Mouse (Mus musculus) MEL (cell line): ENCODE results near the gene Slc18a3. TPM values are rescaled to one million over a fixed set of nuclear protein-coding genes. Genes with fewer than 3 reads are reported as not detected.

Source experiments
- DNase-seq: peaks from one replicate; pipeline ENCODE4 v3.0.0; 2011; ENCODE audit warnings: low read depth, low spot score
- H3K27ac ChIP-seq: 2 replicates; pipeline ENCODE4 v1.5.1; 2012; ENCODE audit warnings: low read depth, mild to moderate bottlenecking, control low read depth, low read length, moderate library complexity; ENCODE audit not compliant: control insufficient read depth
- H3K27me3 ChIP-seq, 2 experiments: fragments of 150-350 bp in 1 of 2; sonication (generic) in 1 of 2; 2 replicates each; pipeline ENCODE4 v1.6.1; 2012; ENCODE audit warnings: low read length in 2 of 2, mild to moderate bottlenecking in 2 of 2, improper control_type of control experiment in 1 of 2, moderate library complexity in 1 of 2; ENCODE audit not compliant: insufficient read depth in 2 of 2, control insufficient read depth in 1 of 2
- H3K36me3 ChIP-seq, 2 experiments: 2 replicates each; pipeline ENCODE4 v1.6.1; 2012 to 2014; ENCODE audit warnings: low read length in 2 of 2, improper control_type of control experiment in 1 of 2, inconsistent platforms in 1 of 2, mild to moderate bottlenecking in 1 of 2; ENCODE audit not compliant: insufficient read depth in 2 of 2, control insufficient read depth in 1 of 2
- H3K4me1 ChIP-seq, 2 experiments: fragments of 150-350 bp in 1 of 2; sonication (generic) in 1 of 2; 2 replicates each; pipeline ENCODE4 v1.6.1; 2012; ENCODE audit warnings: low read length in 2 of 2, improper control_type of control experiment in 1 of 2, mild to moderate bottlenecking in 1 of 2; ENCODE audit not compliant: insufficient read depth in 2 of 2, control insufficient read depth in 1 of 2
- H3K4me3 ChIP-seq, 2 experiments: fragments of 150-350 bp in 1 of 2; sonication (generic) in 1 of 2; 2 replicates each; pipeline ENCODE4 v1.5.1; 2012; ENCODE audit warnings: low read depth in 2 of 2, low read length in 2 of 2, mild to moderate bottlenecking in 2 of 2, moderate library complexity in 2 of 2, control low read depth in 1 of 2, improper control_type of control experiment in 1 of 2; ENCODE audit not compliant: control insufficient read depth in 1 of 2, insufficient read depth in 1 of 2
- H3K79me2 ChIP-seq: 2 replicates; pipeline ENCODE4 v1.6.1; 2012; ENCODE audit warnings: mild to moderate bottlenecking, low read length, moderate library complexity; ENCODE audit not compliant: control insufficient read depth, poor library complexity, insufficient read depth
- H3K9ac ChIP-seq: 2 replicates; pipeline ENCODE4 v1.6.1; 2012; ENCODE audit warnings: low read depth, mild to moderate bottlenecking, control low read depth, low read length, moderate library complexity; ENCODE audit not compliant: control insufficient read depth, poor library complexity, severe bottlenecking
- H3K9me3 ChIP-seq: fragments of 150-350 bp; sonication (generic); replicated peaks from 2 replicates; pipeline ENCODE4 v1.6.1; 2012; ENCODE audit warnings: mild to moderate bottlenecking, low read length, improper control_type of control experiment, moderate library complexity; ENCODE audit not compliant: insufficient read depth
- CHD1 ChIP-seq: IDR thresholded peaks from 2 replicates; pipeline ENCODE4 v1.6.1; 2012; ENCODE audit warnings: low read depth, mild to moderate bottlenecking, inconsistent platforms, low read length, improper control_type of control experiment
- E2F4 ChIP-seq: IDR thresholded peaks from 2 replicates; pipeline ENCODE4 v1.6.1; 2011; ENCODE audit warnings: low read depth, low read length, improper control_type of control experiment, borderline replicate concordance
- ELF1 ChIP-seq: IDR thresholded peaks from 2 replicates; pipeline ENCODE4 v1.6.1; 2014; ENCODE audit warnings: low read depth, mild to moderate bottlenecking, inconsistent platforms, low read length, improper control_type of control experiment, moderate library complexity
- EP300 ChIP-seq, 2 experiments: IDR thresholded peaks; 2 replicates each; pipeline ENCODE4 v1.6.1; 2011; ENCODE audit warnings: improper control_type of control experiment in 2 of 2, low read length in 2 of 2, low read depth in 1 of 2, mild to moderate bottlenecking in 1 of 2
- ETS1 ChIP-seq: IDR thresholded peaks from 2 replicates; pipeline ENCODE4 v1.6.1; 2012; ENCODE audit warnings: low read depth, mild to moderate bottlenecking, inconsistent platforms, low read length, improper control_type of control experiment, moderate library complexity
- GATA1 ChIP-seq: IDR thresholded peaks from 2 replicates; pipeline ENCODE4 v1.6.1; 2011; ENCODE audit warnings: low read depth, low read length, improper control_type of control experiment
- HCFC1 ChIP-seq: IDR thresholded peaks from 2 replicates; pipeline ENCODE4 v1.6.1; 2012; ENCODE audit warnings: low read depth, mild to moderate bottlenecking, inconsistent platforms, low read length, improper control_type of control experiment, moderate library complexity
- MAX ChIP-seq: IDR thresholded peaks from 2 replicates; pipeline ENCODE4 v1.6.1; 2011; ENCODE audit warnings: low read length, improper control_type of control experiment
- MYB ChIP-seq: IDR thresholded peaks from 2 replicates; pipeline ENCODE4 v1.6.1; 2011; ENCODE audit warnings: mild to moderate bottlenecking, low read depth, low read length, improper control_type of control experiment
- MYC ChIP-seq: IDR thresholded peaks from 2 replicates; pipeline ENCODE4 v1.6.1; 2011; ENCODE audit warnings: low read depth, mild to moderate bottlenecking, low read length, improper control_type of control experiment, moderate library complexity
- RCOR1 ChIP-seq: IDR thresholded peaks from 2 replicates; pipeline ENCODE4 v1.6.1; 2012; ENCODE audit warnings: low read depth, mild to moderate bottlenecking, inconsistent platforms, low read length, improper control_type of control experiment
- TAL1 ChIP-seq: IDR thresholded peaks from 2 replicates; pipeline ENCODE4 v1.6.1; 2012; ENCODE audit warnings: mild to moderate bottlenecking, inconsistent platforms, low read length, moderate library complexity, mixed read lengths
- USF2 ChIP-seq, 2 experiments: IDR thresholded peaks; 2 replicates each; pipeline ENCODE4 v1.6.1; 2011 to 2012; ENCODE audit warnings: improper control_type of control experiment in 2 of 2, low read length in 2 of 2, borderline replicate concordance in 1 of 2, inconsistent platforms in 1 of 2, low read depth in 1 of 2, mild to moderate bottlenecking in 1 of 2; ENCODE audit not compliant: insufficient read depth in 1 of 2
- ZKSCAN1 ChIP-seq: IDR thresholded peaks from 2 replicates; pipeline ENCODE4 v1.6.1; 2012; ENCODE audit warnings: low read depth, mild to moderate bottlenecking, inconsistent platforms, low read length, improper control_type of control experiment, moderate library complexity
- ZNF384 ChIP-seq: IDR thresholded peaks from 2 replicates; pipeline ENCODE4 v1.6.1; 2012; ENCODE audit warnings: low read depth, mild to moderate bottlenecking, inconsistent platforms, low read length, improper control_type of control experiment
- polyA plus RNA-seq, 2 experiments: library from polyadenylated mRNA; stranded (reverse) in 1 of 2; unstranded in 1 of 2; fragments of >175 nt in 1 of 2; fragments of >200 nt in 1 of 2; gene quantifications; 2 replicates each; pipeline versions ENCODE4 v1.2.1 to v1.2.4; 2012; ENCODE audit warnings: low replicate concordance in 2 of 2, low read depth in 1 of 2; ENCODE audit not compliant: insufficient read length in 2 of 2, insufficient read depth in 1 of 2, missing spikeins in 1 of 2
- total RNA-seq: library from RNA; depleted of rRNA; stranded (reverse); fragments of 300-350 nt; gene quantifications from 2 replicates; pipeline ENCODE4 v1.2.3, GENCODE M21; 2012

Gene Slc18a3
- total and polyA plus RNA-seq, 3 experiments, result not detected

DNA sequence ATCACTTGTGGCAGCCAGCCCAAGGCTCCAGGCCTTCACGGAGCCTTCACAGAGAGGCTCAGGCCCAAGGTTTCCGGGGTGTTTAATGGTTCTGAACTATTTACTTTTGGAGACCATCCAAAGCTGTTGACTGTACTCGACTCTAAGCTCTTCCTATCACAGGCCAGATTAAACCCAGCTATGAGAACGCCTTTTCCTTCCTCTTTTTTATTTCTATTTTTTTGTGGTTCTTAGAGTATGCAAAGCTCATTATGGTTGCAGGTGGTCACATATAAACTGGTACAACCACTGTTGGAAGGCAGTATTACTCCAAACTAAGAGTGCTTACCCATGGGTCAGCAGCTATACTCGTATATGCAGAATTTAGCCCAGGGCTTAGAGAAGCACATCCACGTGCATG is 17.7 kb downstream of the Slc18a3 start:
- H3K27me3 ChIP-seq, result no peaks in the 10 kb centered on the region; a peak in 2 of 4 replicates
- H3K9me3 ChIP-seq, result no peaks in the 10 kb centered on the region
- peaks cover 0 to 8% of the 10 kb centered on the region in 2 experiments; a peak in 2 of 4 replicates for H3K36me3 ChIP-seq
- H3K9ac ChIP-seq, result no peak overlapping the region
- no peaks in the 10 kb centered on the region for H3K79me2 ChIP-seq
- H3K4me3 ChIP-seq, result no peak overlapping the region
- H3K27ac ChIP-seq, result peak overlapping the region; percentile 48; the same call in 1 of the 2 replicates
- DNase-seq, result peak; percentile 79
- peaks cover 0 to 5% of the 10 kb centered on the region in 2 experiments; a peak in 3 of 4 replicates for H3K4me1 ChIP-seq
- TF ChIP-seq ETS1 (peak; percentile 24; the same call in 1 of the 2 replicates), ZNF384 (peak; percentile 64), MAX (0 out of 2 replicates have a peak, but pooled peaks have one; percentile 31), GATA1 (0 out of 2 replicates have a peak, but pooled peaks have one; percentile 35), EP300 (IDR thresholded peaks at IDR 0.05; ENCODE audit: low read depth in 1 of 2, low read length in 2 of 2) (peak; percentile 50 to 59), MYB (no peak), CHD1 (no peak), RCOR1 (peak; percentile 48; the same call in 1 of the 2 replicates), E2F4 (0 out of 2 replicates have a peak, but pooled peaks have one; percentile 38), ELF1 (no peak)

DNA sequence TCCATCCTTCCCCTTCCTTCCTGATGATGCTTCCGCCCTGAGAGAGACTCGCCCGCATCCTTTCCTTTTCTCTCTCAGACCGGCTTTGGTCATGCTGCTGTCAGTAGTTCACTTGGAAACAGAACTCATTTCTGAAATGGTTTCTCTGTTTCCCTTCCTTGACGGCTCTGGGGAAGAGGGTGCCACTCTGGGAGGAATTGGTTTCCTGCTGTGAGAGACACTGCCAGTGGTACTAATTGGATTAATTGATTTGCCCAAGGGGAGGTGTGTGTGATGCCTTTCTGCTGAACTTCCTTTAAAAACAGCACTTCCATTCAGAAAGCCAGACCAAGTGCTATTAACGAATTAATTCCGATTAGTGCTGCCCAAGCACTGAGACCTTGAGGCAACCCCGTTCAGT is 21.2 kb downstream of the Slc18a3 start:
- no peak for DNase-seq
- H3K27me3 ChIP-seq, result peaks cover 0 to 2% of the 10 kb centered on the region in 2 experiments; a peak in 3 of 4 replicates
- no peak for TF ChIP-seq ZKSCAN1
- TF ChIP-seq EP300 (IDR thresholded peaks at IDR 0.05; ENCODE audit: low read depth in 1 of 2, low read length in 2 of 2), result no peak
- no peak for TF ChIP-seq MYC
- TF ChIP-seq RCOR1, result no peak
- no peak for TF ChIP-seq TAL1
- TF ChIP-seq HCFC1, result no peak
- TF ChIP-seq MYB, result no peak
- no peak for TF ChIP-seq USF2 (IDR thresholded peaks at IDR 0.05; ENCODE audit: borderline replicate concordance in 1 of 2, insufficient read depth in 1 of 2, low read depth in 1 of 2, low read length in 2 of 2)
- H3K27ac ChIP-seq, result no peak overlapping the region
- H3K36me3 ChIP-seq, result peaks cover 0 to 8% of the 10 kb centered on the region in 2 experiments; a peak in 2 of 4 replicates
- peaks cover 0 to 5% of the 10 kb centered on the region in 2 experiments; a peak in 3 of 4 replicates for H3K4me1 ChIP-seq
- no peak overlapping the region for H3K4me3 ChIP-seq
- no peaks in the 10 kb centered on the region for H3K79me2 ChIP-seq
- no peaks in the 10 kb centered on the region for H3K9me3 ChIP-seq
- H3K9ac ChIP-seq, result no peak overlapping the region
